Mouse (Mus musculus) stomach, postnatal 0 days (tissue): Measurements from ENCODE around the gene Galnt11.

Experiments
- CTCF ChIP-seq: IDR thresholded peaks from 2 replicates; pipeline ENCODE4 v1.5.1; 2016; ENCODE audit warnings: antibody characterized with exemption, low read depth, mild to moderate bottlenecking, moderate library complexity
- EP300 ChIP-seq: optimal IDR thresholded peaks from 2 replicates; pipeline ENCODE3; 2016; ENCODE audit warnings: antibody characterized with exemption

DNA sequence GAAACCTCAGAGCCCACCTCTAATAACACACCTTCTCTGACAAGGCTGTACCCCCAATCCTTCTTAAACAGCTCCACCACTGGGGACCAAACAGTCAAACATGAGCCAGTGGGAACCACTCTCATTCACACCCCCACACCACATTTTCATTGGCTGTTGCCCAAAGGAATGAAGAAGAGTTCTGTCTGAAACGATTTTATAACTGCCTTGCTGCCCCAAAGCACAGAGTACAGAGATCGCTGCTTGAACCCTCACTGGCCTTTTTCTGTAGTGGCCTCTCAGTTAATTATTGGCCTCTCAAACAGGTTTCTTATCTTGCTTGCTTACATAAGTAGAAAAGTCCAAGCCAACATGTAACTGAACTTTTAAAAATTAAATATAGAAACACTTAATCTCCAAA is 30.7 kb downstream of the Galnt11 start:
- TF ChIP-seq EP300 (no peak), CTCF (no peak)
